Mouse (Mus musculus): ENCODE measurements around the gene H2afj.

Gene H2afj

DNA sequence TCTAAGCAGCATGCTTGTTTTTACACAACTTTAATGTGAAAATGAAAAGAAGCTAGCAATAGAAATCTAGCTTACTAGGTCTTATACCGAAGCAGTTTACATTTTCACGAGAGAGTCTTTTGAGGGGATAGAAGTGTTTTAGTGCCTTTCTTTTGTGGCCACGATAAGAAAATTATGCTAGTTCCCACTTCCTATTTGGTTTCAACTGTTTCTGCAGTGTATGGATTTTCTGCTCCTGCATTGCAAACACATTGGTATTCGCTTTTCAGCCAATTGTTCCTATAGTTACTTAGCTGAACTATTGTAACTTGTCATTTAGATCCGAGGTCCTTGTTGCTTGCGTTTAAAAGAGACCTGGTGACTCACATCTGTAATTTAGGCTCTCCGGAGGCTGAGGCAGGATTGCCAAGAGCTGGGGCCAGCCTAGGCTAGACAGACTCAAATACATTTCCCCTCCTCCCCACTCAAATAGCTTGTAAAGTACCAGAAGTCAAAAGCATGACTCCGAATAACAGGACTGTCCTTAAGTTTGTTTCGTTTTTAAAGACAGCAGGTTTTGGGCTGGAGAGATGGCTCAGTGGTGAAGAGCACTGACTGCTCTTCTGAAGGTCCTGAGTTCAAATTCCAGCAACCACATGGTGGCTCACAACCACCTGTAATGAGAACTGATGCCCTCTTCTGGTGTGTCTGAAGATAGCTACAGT is 3.2 kb upstream of the H2afj start:
- in situ Hi-C loops (cut with MboI; ENCODE audit: low sequenced_read_pairs): no loop called here

DNA sequence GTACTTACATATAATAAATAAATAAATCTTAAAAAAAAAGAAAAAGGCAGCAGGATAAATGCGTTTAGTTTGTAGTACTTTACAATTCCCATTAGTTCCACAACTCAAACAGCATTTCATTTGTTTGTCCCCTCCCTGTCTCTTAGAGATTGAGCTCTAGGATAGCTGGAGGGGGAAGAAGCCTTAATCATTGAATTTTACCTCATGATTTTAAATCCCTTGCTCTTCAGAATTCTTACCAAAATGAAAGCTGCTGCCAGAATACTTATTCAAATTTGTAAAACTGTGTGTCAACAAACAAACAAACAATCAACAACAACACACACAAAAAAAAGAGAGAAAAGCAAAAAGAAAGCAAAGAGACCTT is 2.7 kb upstream of the H2afj start:
- in situ Hi-C loops (cut with MboI; ENCODE audit: low sequenced_read_pairs): no loop called here

DNA sequence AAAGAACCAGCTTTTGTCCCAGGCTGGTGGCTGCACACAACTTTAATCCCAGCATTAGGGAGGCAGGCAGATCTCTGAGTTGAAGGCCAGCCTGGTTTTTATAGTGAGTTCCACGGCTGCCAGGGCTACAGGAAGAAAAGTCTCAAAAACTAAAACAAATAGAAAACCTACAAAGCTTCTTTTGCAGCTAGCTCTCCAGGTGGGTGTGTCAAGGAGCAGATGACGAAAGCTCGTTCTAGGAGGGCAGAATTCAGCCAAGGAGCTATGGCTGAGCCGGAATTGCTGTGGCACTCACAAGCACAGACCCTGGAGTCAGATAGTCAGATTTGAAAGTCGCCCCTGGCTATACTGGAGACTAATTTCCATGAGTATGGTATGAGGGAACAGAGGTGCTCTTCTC is 1.2 kb upstream of the H2afj start:
- in situ Hi-C loops (cut with MboI; ENCODE audit: low sequenced_read_pairs): no loop called here

DNA sequence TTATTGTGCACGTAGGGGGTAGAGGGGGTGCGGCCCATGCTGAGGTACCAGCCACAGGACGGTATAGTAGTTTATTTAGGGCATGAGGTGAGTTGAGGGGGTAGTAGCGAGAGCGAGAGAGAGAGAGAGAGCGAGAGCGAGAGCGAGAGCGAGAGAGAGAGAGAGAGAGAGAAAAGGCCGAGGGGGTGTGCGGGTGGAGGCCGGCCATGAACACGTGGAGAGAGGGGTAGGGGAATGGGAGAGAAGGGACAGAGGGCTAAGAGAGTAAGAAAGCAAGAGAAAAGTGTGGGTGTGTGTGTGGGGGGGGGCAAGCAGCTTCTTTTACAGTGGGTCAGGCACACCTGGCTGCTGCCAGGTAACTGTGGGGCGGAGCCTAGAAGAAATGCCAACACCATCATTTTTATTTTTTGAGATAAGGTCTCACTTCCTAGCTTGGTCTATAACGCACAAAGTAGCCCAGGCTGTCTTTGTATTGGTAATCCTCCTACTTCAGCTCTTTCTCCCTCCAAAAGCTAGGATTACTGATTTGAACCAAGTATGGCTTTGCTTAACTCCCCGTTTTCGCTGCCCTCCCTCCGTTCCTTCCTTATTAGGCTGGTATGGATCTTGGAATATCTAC is 540 bp upstream of the H2afj start:
- in situ Hi-C loops (cut with MboI; ENCODE audit: low sequenced_read_pairs): no loop called here

DNA sequence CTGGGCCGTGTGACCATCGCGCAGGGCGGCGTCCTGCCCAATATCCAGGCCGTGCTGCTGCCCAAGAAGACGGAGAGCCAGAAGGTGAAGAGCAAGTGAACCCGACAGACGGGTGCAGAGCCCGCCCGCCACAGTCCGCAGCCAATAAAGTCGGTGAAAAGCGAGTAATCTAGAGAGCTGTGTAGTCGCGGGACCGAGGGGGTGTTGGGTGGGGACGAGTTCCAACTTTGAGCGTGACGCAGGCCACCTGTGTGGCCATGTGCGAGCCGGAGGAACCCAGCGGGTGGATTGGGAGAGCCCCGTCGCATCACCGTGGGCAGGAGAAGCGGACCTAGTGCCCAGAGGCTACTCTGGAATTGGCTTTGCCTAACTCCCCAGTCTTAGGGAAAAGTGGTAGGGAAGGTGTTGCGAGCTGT is 595 bp downstream of the H2afj start:
- in situ Hi-C loops (cut with MboI; ENCODE audit: low sequenced_read_pairs): no loop called here

DNA sequence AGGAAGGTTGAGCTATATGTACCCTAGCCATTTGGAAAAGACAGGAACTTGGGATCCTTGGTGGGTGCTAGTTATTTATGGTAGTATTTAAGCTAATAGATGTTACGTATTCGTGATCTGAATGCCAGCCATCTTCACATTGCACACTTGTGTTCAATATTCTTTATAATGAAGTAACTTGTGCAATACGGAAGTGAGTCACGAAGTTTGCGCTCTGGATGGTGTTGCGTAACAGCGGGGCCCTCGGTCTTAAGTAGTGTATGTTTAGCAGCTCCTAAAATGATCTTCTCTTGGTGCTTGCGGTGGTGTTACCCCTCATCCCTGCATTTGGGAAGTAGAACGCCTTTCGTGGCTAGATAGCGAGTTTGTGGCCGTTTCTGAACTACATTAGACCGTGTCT is 1.0 kb downstream of the H2afj start:
- in situ Hi-C loops (cut with MboI; ENCODE audit: low sequenced_read_pairs): no loop called here

DNA sequence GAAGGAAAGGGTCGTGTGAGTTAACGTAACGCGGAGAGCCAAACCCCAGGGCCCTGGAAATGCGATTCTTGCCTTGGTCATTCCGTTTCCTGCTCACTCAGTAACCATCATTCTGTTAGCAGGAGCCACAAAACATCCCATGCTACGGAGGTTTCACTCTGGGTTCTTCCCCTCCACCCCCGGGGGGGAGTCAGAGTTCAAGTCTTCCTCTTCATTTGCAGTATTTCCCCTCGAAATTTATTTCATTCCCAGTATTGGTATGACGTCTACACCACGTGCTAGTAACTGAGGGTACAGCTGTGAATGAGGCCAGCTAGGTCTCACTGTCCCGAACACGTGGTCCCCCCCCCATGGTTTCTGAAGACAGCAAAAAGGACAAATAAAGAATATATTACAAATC is 1.6 kb downstream of the H2afj start:
- in situ Hi-C loops (cut with MboI; ENCODE audit: low sequenced_read_pairs): no loop called here

DNA sequence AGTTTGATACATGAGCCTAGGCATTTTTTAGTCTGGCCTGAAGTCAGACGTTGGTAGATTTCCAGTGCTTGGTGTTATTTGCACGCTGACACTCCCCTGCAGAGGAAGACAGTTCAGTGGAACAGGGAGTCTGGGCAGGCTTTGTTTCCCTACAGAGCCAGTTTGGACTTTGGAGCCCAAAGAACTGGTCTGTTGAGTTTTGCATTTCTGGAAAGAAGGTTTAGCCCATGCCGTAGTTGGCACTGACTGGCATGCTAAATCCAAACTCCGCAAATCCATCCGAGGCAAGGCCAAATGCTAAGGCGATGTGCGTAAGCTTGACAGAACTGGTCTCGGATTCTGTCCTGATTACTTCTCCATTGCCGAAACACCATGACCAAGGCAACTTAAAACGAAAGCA is 3.2 kb downstream of the H2afj start:
- in situ Hi-C loops (cut with MboI; ENCODE audit: low sequenced_read_pairs): no loop called here

DNA sequence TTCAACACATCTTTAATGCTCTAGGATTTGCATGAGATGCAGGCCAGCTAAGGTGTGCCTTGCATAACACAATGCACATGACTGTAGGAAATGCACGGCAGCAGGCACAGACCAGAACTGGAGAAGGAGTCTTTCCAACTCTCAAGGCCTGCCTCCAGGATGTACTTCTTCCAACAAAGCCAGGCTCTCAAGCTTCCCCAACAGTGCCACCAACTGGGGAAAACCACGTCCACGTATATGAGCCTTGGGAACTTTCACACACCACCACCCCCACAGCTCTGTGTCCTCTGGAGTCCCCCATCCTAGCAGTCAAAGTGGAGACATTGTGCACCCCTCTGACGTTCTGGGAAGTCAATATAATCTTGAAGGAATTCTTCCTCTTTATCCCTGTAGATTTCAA is 5.1 kb downstream of the H2afj start:
- in situ Hi-C loops (cut with MboI; ENCODE audit: low sequenced_read_pairs): no loop called here

DNA sequence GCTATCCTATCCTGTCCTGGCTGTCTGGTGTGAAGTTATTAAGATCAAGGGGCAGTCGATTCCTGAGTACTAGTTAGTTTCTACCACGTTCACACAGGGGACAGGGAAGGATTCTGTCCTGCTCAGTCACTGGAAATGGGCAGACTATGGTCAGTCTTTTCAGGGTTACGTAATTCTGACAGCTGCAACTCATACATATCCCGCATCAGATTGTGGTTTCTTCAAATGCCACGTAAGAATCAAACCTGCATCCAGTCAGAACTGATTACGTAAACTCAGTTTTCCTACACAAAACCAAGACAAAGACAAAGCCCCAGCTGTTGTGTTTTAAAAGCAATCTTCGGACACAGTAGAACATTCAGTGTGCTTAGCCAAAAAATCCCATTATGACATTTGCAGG is 7.3 kb downstream of the H2afj start:
- in situ Hi-C loops (cut with MboI; ENCODE audit: low sequenced_read_pairs): no loop called here

DNA sequence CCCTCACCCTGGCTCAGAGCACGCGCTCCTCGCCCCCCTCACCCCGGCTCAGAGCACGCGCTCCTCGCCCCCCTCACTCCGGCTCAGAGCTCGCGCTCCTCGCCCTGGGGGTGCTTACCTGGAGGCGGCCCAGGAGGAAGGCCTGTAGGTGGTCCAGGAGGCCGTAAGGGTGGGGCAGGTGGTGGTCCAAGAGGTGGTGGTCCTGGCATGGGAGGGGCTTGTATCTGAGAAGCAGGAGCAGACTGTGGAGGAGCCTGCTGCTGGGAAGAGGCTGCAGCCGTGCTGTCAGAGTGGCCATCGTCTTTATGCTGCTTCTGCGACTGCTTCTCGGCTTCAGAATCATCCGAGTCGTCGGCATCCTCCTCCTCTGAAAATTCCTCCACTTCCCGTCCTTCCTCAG is 8.8 kb downstream of the H2afj start:
- in situ Hi-C loops (cut with MboI; ENCODE audit: low sequenced_read_pairs): no loop called here

DNA sequence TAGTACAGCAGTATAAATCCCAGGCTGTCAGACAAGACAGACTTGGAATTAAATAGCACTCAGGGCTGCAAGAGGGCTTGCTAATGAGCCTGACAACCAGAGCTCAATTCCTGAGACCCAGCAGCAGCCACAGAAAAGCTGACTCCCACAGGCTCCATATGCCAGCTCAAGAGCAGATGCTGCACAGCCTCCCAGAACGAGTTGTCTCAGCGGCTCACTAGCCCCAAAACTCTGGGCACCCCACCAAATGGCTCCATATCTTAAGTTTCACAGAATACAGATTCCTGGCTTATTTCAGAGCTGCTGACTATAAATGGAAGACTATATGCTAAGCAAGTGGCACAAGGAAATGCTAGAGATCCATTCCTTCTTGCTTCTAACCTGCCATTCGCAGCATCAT is 9.5 kb downstream of the H2afj start:
- in situ Hi-C loops (cut with MboI; ENCODE audit: low sequenced_read_pairs): no loop called here

DNA sequence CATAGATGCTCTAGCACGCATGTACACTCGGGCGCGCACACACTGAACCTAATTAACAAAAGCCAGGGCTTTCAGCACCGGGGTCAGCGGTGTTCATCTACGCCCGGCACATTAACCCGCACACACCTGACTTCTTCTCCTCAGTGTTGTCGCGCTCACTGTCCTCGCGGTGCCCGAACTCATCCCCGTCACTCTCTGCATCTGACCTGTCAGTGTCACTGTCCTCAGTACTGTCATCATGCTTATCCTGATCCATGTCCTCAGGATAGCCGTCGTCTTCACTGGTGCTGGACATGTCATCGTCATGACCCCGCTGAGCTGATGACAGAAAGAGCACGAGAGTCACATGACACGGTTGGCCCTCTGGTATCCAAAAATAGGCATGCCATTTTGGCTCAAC is 12.3 kb downstream of the H2afj start:
- in situ Hi-C loops (cut with MboI; ENCODE audit: low sequenced_read_pairs): no loop called here

DNA sequence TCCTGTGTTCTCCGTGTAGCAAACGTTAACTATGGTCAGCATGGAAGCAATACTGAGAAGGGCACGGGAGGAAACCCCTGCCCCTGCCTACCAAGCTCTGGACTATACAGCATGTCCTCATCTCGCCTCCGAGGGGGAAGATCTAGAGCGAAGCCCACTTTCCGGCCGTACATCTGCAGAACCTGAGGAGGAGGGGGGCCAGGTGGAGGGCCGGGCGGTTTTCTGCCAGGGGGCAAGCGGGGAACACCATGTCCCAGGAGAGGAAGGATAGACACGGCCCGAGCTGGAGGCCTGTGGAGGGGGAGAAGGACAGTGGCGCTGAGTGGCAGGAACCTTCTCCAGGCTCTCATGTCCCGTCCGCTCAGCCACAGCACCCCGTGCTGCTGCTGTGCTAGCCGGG is 13.0 kb downstream of the H2afj start:
- in situ Hi-C loops (cut with MboI; ENCODE audit: low sequenced_read_pairs): no loop called here

DNA sequence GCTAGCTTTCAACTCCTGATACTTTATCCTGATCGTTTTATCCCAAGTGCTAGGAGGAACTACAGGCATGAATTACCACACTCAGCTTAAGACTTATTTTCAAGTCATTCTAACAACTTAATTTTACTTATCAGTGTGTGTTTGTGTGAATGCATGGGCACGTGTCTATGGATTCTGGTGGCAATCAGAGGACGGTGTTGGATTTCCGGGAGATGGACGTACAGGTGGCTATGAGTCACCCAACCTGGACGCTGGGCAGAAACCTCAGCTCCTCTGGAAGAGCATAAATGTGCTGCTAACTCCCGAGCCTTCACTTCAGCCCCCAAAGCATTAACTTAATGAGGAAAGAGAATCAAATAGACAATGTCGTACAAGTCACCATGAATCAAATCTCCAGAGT is 16.9 kb downstream of the H2afj start:
- in situ Hi-C loops (cut with MboI; ENCODE audit: low sequenced_read_pairs): no loop called here

DNA sequence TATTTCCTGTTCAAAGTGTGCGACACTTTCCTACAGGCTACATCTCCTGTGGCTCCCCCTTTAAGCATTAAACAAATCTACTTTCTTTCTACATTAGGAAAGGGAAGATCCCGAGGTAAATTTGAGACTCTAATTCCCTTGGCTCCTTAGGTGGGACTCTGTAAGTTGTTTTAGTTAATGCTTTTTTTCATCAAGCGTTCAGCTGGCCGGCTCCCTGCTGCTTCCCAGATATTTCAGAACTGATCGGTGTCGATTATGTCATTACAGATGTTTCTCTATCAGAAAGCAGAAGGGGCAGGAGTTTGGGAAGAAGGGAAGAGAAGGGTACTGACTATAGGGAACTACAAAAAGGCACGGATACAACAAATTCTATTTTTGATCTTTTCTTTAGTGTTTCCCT is 19.1 kb downstream of the H2afj start:
- in situ Hi-C loops (cut with MboI; ENCODE audit: low sequenced_read_pairs): no loop called here

DNA sequence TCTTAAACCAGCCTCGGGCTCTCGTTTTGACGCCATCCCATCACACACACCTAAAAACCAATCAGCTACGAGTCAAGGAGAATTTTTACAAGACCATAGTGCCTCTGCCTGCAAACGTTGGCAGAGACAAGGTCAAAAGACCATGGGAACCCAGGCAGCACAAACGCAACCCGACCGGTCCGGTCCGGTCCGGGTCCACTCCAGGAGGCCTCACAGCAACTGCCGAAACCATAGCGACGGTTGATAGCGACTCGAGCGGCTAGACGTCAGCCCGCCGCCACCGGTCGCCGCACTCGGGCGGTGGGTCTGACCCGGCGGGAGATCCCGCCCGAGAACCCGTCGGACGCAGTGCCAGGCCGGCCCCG is 19.5 kb downstream of the H2afj start, which contains the start of gene BC049715:
TSS of gene BC049715 (plus strand) at position 111 of the 365 bp plus-strand sequence.
- in situ Hi-C loops (cut with MboI; ENCODE audit: low sequenced_read_pairs): no loop called here

DNA sequence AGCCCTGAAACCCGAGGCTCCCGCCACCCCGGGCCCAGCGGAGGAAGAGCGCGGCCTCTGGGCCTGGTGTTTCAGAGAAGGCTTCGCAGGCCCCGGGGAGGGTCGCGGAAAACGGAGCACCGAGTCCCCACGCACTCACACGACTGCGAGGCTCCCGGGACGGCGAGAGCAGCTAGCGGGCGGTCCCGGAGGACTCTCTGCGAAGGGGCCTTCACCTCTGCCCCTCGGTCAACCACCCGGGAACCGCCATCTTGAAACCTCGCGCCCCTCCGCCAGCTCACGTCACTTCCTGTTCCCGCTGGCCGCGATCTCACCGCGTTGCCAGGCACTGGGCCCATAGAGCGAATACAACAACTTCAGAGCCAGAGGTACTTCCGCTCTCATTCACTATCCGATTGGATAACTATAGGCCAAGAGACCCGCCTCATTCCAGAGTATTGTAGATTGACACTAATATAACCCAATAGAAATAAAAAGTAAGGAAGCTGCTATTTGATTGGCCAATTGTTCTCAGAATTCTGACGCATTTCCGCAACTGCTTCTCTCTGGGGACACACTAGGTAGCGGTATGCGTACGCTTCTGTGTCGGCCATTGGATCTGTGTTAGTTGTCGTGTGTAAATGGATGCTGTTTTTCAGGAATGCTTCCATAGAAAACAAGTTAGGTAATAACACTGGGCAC is 20.0 kb downstream of the H2afj start, which contains the start of gene Wbp11:
TSS of gene Wbp11 (minus strand) at position 353 of the 681 bp plus-strand sequence.
- in situ Hi-C loops (cut with MboI; ENCODE audit: low sequenced_read_pairs): no loop called here

DNA sequence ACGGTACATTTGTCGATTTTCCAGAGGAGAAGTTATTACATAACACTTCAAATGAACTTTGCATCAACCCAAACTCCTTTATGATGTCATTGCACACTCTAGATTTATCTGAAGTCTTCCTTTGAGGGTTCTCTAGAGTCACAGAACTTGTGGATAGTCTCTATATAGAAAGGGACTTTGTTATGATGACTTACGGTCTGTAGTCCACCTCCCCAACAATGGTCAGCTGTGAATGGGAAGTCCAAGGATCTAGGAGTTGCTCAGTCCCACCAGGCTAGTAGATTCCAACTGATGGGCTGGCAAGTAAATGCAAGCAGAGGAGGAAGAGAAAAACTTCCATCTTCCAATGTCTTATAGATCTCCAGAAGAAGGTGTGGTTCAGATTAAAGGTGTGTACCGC is 20.6 kb downstream of the H2afj start:
- in situ Hi-C loops (cut with MboI; ENCODE audit: low sequenced_read_pairs): no loop called here

DNA sequence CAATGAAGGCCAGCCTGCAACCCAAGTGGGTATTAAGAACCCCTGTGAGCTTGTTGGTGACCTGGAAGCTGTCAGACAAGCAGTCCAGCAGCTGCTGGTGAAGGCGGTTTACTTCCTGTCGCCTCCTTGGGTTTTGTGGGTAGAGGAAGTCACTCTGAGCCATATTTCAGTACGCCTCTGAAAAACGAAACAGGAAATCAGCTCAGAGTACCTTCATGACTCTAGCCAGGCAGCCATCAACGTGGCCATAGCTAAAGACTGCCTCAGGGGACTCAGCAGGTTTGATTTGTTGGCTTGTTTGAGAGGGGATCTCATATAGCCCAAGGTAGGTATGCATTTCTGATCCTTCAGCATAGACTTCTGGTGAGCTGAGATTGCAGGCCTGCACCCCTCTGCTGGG is 23.7 kb downstream of the H2afj start:
- in situ Hi-C loops (cut with MboI; ENCODE audit: low sequenced_read_pairs): no loop called here

DNA sequence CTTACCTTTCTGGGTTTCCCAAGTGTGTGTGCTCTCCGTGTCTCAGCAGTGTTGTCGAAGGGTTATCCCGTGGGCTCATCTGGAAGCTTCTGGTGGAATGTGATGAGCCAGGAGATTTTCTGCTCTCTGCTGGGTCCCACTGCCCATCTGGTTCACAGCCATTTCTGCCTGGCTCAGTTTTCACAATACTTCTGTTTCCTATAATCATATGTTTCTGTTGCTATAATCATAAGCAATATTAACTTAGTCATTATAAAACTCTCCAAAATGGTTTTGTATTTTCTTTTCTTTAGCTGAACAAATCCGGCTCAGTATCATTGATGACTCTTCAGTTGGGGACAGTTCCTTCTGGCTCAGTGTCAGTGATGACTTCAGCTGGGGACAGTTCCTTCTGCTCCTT is 27.3 kb downstream of the H2afj start, which contains the start of gene Smco3:
TSS of gene Smco3 (minus strand) at position 101 of the 400 bp plus-strand sequence.
- in situ Hi-C loops (cut with MboI; ENCODE audit: low sequenced_read_pairs): no loop called here

DNA sequence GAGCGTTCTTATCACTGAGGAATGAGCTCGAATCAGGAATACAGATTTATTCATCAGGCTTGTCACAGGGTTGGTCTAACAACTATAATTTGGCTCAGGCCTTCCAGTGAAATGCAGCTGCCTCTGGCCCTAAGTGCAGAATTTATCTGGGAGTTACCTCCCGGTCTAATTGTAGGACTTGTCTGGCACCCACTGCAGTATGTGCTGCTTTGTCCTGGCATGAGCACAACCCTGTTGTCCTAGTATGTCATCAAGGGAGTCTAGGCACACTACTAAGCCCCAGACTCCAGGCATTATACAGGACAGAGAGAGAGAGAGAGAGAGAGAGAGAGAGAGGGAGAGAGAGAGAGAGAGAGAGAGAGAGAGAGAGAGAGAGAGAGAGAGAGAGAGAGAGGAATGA is 29.3 kb downstream of the H2afj start:
- in situ Hi-C loops (cut with MboI; ENCODE audit: low sequenced_read_pairs): no loop called here
